Mouse (Mus musculus): ENCODE results near the gene Prex1. TPM values are rescaled to one million over a fixed set of nuclear protein-coding genes. Genes with fewer than 3 reads are reported as not detected.

The Prex1 gene
- polyA plus RNA-seq, 1 experiment from 2014 or later: 11.3 TPM

- Histone ChIP-seq H3K4me1 (replicated peaks; ENCODE audit: control insufficient read depth, insufficient read depth, low read length) (no peaks in the 10 kb centered on the region; the same call in 1 of the 2 replicates), H3K9ac (ENCODE audit: low read length) (no peak overlapping the region), H3K27ac (ENCODE audit: low read depth) (no peak overlapping the region), H3K4me2 (ENCODE audit: low read length) (no peak overlapping the region), H3K36me3 (ENCODE audit: control insufficient read depth, insufficient read depth, low read length) (no peaks in the 10 kb centered on the region), H3K27me3 (replicated peaks; ENCODE audit: control insufficient read depth, insufficient read depth, low read length) (no peaks in the 10 kb centered on the region), H3K4me3 (ENCODE audit: low read depth, low read length) (no peak overlapping the region), H3K9me3 (ENCODE audit: control insufficient read depth, low read length) (no peaks in the 10 kb centered on the region)
- ATAC-seq (replicated peaks; ENCODE audit: low FRiP score, low TSS enrichment, low read depth) (no peak), DNase-seq (ENCODE audit: low spot score) (no peak)
- WGBS: 66% methylated on average over 3 of the region's 3 CpGs
Measured at GRCm38 (mm10) chr2:166703491-166703890, 10.1 kb downstream of the Prex1 start.

- WGBS: 91% methylated on average over 2 of the region's 2 CpGs
- Histone ChIP-seq H3K4me2 (ENCODE audit: low read length) (no peak overlapping the region), H3K36me3 (ENCODE audit: control insufficient read depth, insufficient read depth, low read length) (no peaks in the 10 kb centered on the region), H3K4me3 (ENCODE audit: low read depth, low read length) (no peak overlapping the region), H3K27me3 (replicated peaks; ENCODE audit: control insufficient read depth, insufficient read depth, low read length) (no peaks in the 10 kb centered on the region), H3K4me1 (replicated peaks; ENCODE audit: control insufficient read depth, insufficient read depth, low read length) (no peaks in the 10 kb centered on the region; the same call in 1 of the 2 replicates), H3K9ac (ENCODE audit: low read length) (no peak overlapping the region), H3K27ac (ENCODE audit: low read depth) (no peak overlapping the region), H3K9me3 (ENCODE audit: control insufficient read depth, low read length) (no peaks in the 10 kb centered on the region)
- ATAC-seq (replicated peaks; ENCODE audit: low FRiP score, low TSS enrichment, low read depth) (no peak), DNase-seq (ENCODE audit: low spot score) (no peak)
Measured at GRCm38 (mm10) chr2:166702113-166702445, 11.6 kb downstream of the Prex1 start.

- no peaks in the 10 kb centered on the region for H3K27me3 ChIP-seq (replicated peaks; ENCODE audit: control insufficient read depth, insufficient read depth, low read length)
- no peak for ATAC-seq (replicated peaks; ENCODE audit: low FRiP score, low TSS enrichment, low read depth)
- 63% methylated on average over 23 of the region's 23 CpGs for WGBS
- H3K27ac ChIP-seq (ENCODE audit: low read depth): no peak overlapping the region
- no peaks in the 10 kb centered on the region for H3K9me3 ChIP-seq (ENCODE audit: control insufficient read depth, low read length)
- no peaks in the 10 kb centered on the region for H3K36me3 ChIP-seq (ENCODE audit: control insufficient read depth, insufficient read depth, low read length)
- no peak for DNase-seq (ENCODE audit: low spot score)
- no peaks in the 10 kb centered on the region; the same call in 1 of the 2 replicates for H3K4me1 ChIP-seq (replicated peaks; ENCODE audit: control insufficient read depth, insufficient read depth, low read length)
- H3K9ac ChIP-seq (ENCODE audit: low read length): no peak overlapping the region
- no peak overlapping the region for H3K4me2 ChIP-seq (ENCODE audit: low read length)
- H3K4me3 ChIP-seq (ENCODE audit: low read depth, low read length): no peak overlapping the region
Measured at GRCm38 (mm10) chr2:166701248-166702112, 12.2 kb downstream of the Prex1 start.

DNA sequence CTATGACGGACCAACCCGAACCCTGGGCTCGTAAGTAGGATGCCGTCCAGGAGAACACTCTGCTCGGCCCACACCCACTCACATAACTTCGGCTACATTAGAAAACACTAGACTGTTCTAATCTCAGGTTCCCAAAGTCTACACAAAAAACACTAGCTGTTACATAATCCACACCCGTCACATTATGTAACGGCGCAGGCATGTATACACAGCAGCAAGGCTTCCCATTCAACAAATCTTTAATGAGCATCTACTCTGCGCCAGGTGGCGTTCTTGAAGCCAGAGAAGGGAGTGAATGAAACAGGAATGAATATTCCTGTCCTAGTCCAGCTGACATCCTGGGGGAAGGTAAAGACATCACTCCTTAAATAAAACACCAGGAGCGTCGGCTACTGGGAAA lies 12.9 kb downstream of the Prex1 start:
- ATAC-seq (replicated peaks; ENCODE audit: low FRiP score, low TSS enrichment, low read depth) (no peak), DNase-seq (ENCODE audit: low spot score) (no peak)
- Histone ChIP-seq H3K27me3 (replicated peaks; ENCODE audit: control insufficient read depth, insufficient read depth, low read length) (no peaks in the 10 kb centered on the region), H3K36me3 (ENCODE audit: control insufficient read depth, insufficient read depth, low read length) (no peaks in the 10 kb centered on the region), H3K27ac (ENCODE audit: low read depth) (no peak overlapping the region), H3K9me3 (ENCODE audit: control insufficient read depth, low read length) (no peaks in the 10 kb centered on the region), H3K4me1 (replicated peaks; ENCODE audit: control insufficient read depth, insufficient read depth, low read length) (no peaks in the 10 kb centered on the region; the same call in 1 of the 2 replicates), H3K4me3 (ENCODE audit: low read depth, low read length) (no peak overlapping the region), H3K9ac (ENCODE audit: low read length) (no peak overlapping the region), H3K4me2 (ENCODE audit: low read length) (no peak overlapping the region)
- WGBS: 64% methylated on average over 13 of the region's 13 CpGs

DNA sequence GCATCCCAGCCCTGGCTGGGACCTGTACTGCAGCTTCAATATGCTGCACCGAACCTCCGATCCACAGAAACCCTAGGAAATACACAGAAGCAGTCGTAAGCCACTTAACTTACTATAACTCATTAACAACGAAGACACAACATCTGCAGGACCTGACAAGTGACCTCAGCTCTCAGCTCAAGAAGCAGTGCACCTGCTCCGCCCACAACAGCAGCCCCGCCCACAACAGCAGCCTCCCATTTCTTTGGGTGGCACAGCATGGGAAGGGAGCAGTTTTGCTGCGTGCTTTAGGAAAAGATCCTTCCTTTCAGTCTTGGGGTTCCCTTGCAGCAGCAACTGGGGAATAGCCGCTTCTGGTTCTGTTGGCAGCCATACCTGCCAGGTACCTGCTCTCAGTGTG lies 13.5 kb downstream of the Prex1 start:
- no peak overlapping the region for H3K4me2 ChIP-seq (ENCODE audit: low read length)
- no peaks in the 10 kb centered on the region; the same call in 1 of the 2 replicates for H3K4me1 ChIP-seq (replicated peaks; ENCODE audit: control insufficient read depth, insufficient read depth, low read length)
- no peak for ATAC-seq (replicated peaks; ENCODE audit: low FRiP score, low TSS enrichment, low read depth)
- H3K27ac ChIP-seq (ENCODE audit: low read depth): no peak overlapping the region
- 48% methylated on average over 8 of the region's 8 CpGs for WGBS
- H3K27me3 ChIP-seq (replicated peaks; ENCODE audit: control insufficient read depth, insufficient read depth, low read length): no peaks in the 10 kb centered on the region
- H3K9me3 ChIP-seq (ENCODE audit: control insufficient read depth, low read length): no peaks in the 10 kb centered on the region
- no peak overlapping the region for H3K9ac ChIP-seq (ENCODE audit: low read length)
- H3K36me3 ChIP-seq (ENCODE audit: control insufficient read depth, insufficient read depth, low read length): no peaks in the 10 kb centered on the region
- no peak overlapping the region for H3K4me3 ChIP-seq (ENCODE audit: low read depth, low read length)
- DNase-seq (ENCODE audit: low spot score): no peak

DNA sequence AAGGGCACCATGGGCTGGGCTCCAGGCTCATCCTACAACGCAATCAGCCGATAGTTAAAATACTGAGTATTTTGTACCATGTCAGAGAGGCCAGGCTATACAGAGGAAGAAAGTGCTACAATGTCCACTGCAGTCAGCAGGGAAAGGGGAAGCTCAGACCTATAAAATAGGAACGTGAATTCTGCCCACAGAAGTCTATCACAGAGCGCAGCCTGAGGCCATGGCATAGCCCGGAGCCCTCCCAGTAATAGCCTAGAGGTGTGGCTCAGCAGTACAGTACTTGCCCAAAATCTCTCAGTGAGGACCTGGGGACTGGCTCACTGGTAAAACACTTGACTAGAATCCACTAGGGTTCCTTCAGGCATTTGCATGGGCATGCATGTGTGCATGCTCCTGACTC lies 14.1 kb downstream of the Prex1 start:
- H3K4me3 ChIP-seq (ENCODE audit: low read depth, low read length): no peak overlapping the region
- no peak overlapping the region for H3K4me2 ChIP-seq (ENCODE audit: low read length)
- WGBS: 90% methylated on average over 5 of the region's 5 CpGs
- DNase-seq (ENCODE audit: low spot score): no peak
- no peaks in the 10 kb centered on the region for H3K27me3 ChIP-seq (replicated peaks; ENCODE audit: control insufficient read depth, insufficient read depth, low read length)
- no peak for ATAC-seq (replicated peaks; ENCODE audit: low FRiP score, low TSS enrichment, low read depth)
- no peak overlapping the region for H3K27ac ChIP-seq (ENCODE audit: low read depth)
- H3K9me3 ChIP-seq (ENCODE audit: control insufficient read depth, low read length): no peaks in the 10 kb centered on the region; the same call in 1 of the 2 replicates
- no peak overlapping the region for H3K9ac ChIP-seq (ENCODE audit: low read length)
- H3K4me1 ChIP-seq (replicated peaks; ENCODE audit: control insufficient read depth, insufficient read depth, low read length): no peaks in the 10 kb centered on the region; the same call in 1 of the 2 replicates
- no peaks in the 10 kb centered on the region for H3K36me3 ChIP-seq (ENCODE audit: control insufficient read depth, insufficient read depth, low read length)

DNA sequence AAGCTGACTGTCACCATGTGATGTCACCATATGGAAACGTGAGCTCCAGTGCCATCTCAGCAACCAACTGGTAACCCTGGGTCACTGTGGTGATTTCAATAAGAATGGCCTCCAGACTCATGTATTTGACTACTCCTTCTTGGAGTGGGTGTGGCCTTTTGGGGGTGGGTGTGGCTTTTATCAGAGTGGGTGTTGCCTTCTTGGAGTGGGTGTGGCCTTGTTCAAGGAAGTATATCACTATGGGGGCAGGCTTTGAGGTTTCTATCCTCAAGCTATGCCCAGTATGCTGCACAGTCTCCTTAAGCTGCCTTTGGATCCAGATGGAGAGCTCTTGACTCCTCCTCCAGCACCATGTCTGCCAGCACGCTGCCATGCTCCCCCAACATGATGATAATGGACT lies 19.0 kb downstream of the Prex1 start:
- Histone ChIP-seq H3K4me2 (ENCODE audit: low read length) (no peak overlapping the region), H3K4me1 (replicated peaks; ENCODE audit: control insufficient read depth, insufficient read depth, low read length) (no peaks in the 10 kb centered on the region), H3K36me3 (ENCODE audit: control insufficient read depth, insufficient read depth, low read length) (no peaks in the 10 kb centered on the region), H3K4me3 (ENCODE audit: low read depth, low read length) (no peak overlapping the region), H3K9ac (ENCODE audit: low read length) (no peak overlapping the region), H3K27ac (ENCODE audit: low read depth) (no peak overlapping the region), H3K27me3 (replicated peaks; ENCODE audit: control insufficient read depth, insufficient read depth, low read length) (no peaks in the 10 kb centered on the region), H3K9me3 (ENCODE audit: control insufficient read depth, low read length) (peaks cover 3% of the 10 kb centered on the region; the same call in 1 of the 2 replicates)
- ATAC-seq (replicated peaks; ENCODE audit: low FRiP score, low TSS enrichment, low read depth): no peak
- WGBS: 90% methylated on average over 2 of the region's 2 CpGs
- no peak for DNase-seq (ENCODE audit: low spot score)

GRCm38 (mm10) chr2:166693394-166693793 lies 20.2 kb downstream of the Prex1 start:
- no peak overlapping the region for H3K27ac ChIP-seq (ENCODE audit: low read depth)
- H3K4me1 ChIP-seq (replicated peaks; ENCODE audit: control insufficient read depth, insufficient read depth, low read length): no peaks in the 10 kb centered on the region
- no peaks in the 10 kb centered on the region for H3K27me3 ChIP-seq (replicated peaks; ENCODE audit: control insufficient read depth, insufficient read depth, low read length)
- peaks cover 3% of the 10 kb centered on the region; the same call in 1 of the 2 replicates for H3K9me3 ChIP-seq (ENCODE audit: control insufficient read depth, low read length)
- ATAC-seq (replicated peaks; ENCODE audit: low FRiP score, low TSS enrichment, low read depth) (no peak), DNase-seq (ENCODE audit: low spot score) (no peak)
- no peak overlapping the region for H3K9ac ChIP-seq (ENCODE audit: low read length)
- no peak overlapping the region for H3K4me3 ChIP-seq (ENCODE audit: low read depth, low read length)
- no peak overlapping the region for H3K4me2 ChIP-seq (ENCODE audit: low read length)
- no peaks in the 10 kb centered on the region for H3K36me3 ChIP-seq (ENCODE audit: control insufficient read depth, insufficient read depth, low read length)
- 83% methylated on average over 4 of the region's 4 CpGs for WGBS

All from intestine, embryonic 14.5 days (tissue).